Mouse (Mus musculus): ENCODE measurements around the gene Zc2hc1b. TPM values are rescaled to one million over a fixed set of nuclear protein-coding genes. Genes with fewer than 3 reads are reported as not detected.

The Zc2hc1b gene
- polyA plus RNA-seq, 1 experiment from 2014 or later, result not detected

GRCm38 (mm10) chr10:13170739-13171448 lies 6.9 kb downstream of the Zc2hc1b start:
- H3K4me3 ChIP-seq, result no peak overlapping the region
- no peaks in the 10 kb centered on the region for H3K36me3 ChIP-seq
- peak overlapping the region; percentile 18; the same call in 1 of the 2 replicates for H3K27ac ChIP-seq (replicated peaks)
- WGBS, result 38% methylated on average over 12 of the region's 12 CpGs
- H3K27me3 ChIP-seq, result no peaks in the 10 kb centered on the region
- H3K9me3 ChIP-seq, result no peaks in the 10 kb centered on the region
- H3K4me2 ChIP-seq, result no peak overlapping the region
- H3K4me1 ChIP-seq (replicated peaks), result peaks cover 11% of the 10 kb centered on the region
- H3K9ac ChIP-seq, result no peak overlapping the region
- peak; percentile 86 for ATAC-seq (ENCODE audit: low FRiP score, low read depth)

GRCm38 (mm10) chr10:13168461-13168860 lies 9.4 kb downstream of the Zc2hc1b start:
- Histone ChIP-seq H3K27me3 (no peaks in the 10 kb centered on the region), H3K27ac (replicated peaks) (no peak overlapping the region), H3K4me2 (no peak overlapping the region), H3K36me3 (no peaks in the 10 kb centered on the region), H3K4me1 (replicated peaks) (peaks cover 11% of the 10 kb centered on the region), H3K9ac (no peak overlapping the region), H3K9me3 (no peaks in the 10 kb centered on the region), H3K4me3 (no peak overlapping the region)
- no peak for ATAC-seq (ENCODE audit: low FRiP score, low read depth)
- 90% methylated on average over 5 of the region's 5 CpGs for WGBS

- ATAC-seq (ENCODE audit: low FRiP score, low read depth), result no peak
- Histone ChIP-seq H3K4me1 (replicated peaks) (no peaks in the 10 kb centered on the region), H3K9ac (no peak overlapping the region), H3K36me3 (no peaks in the 10 kb centered on the region), H3K27me3 (no peaks in the 10 kb centered on the region), H3K4me3 (no peak overlapping the region), H3K27ac (replicated peaks) (no peak overlapping the region), H3K4me2 (no peak overlapping the region), H3K9me3 (no peaks in the 10 kb centered on the region)
- WGBS, result 89% methylated on average over 4 of the region's 4 CpGs
Measured at GRCm38 (mm10) chr10:13162031-13162430, 15.8 kb downstream of the Zc2hc1b start.

GRCm38 (mm10) chr10:13160913-13161312 lies 16.9 kb downstream of the Zc2hc1b start:
- Histone ChIP-seq H3K27ac (replicated peaks) (no peak overlapping the region), H3K9me3 (no peaks in the 10 kb centered on the region), H3K4me3 (no peak overlapping the region), H3K27me3 (no peaks in the 10 kb centered on the region), H3K9ac (no peak overlapping the region), H3K36me3 (no peaks in the 10 kb centered on the region), H3K4me1 (replicated peaks) (no peaks in the 10 kb centered on the region), H3K4me2 (no peak overlapping the region)
- WGBS, result 92% methylated on average over 4 of the region's 4 CpGs
- ATAC-seq (ENCODE audit: low FRiP score, low read depth), result no peak

GRCm38 (mm10) chr10:13155377-13155776 lies 22.4 kb downstream of the Zc2hc1b start:
- no peak overlapping the region for H3K27ac ChIP-seq (replicated peaks)
- WGBS, result 71% methylated on average over 5 of the region's 5 CpGs
- H3K27me3 ChIP-seq, result no peaks in the 10 kb centered on the region
- H3K36me3 ChIP-seq, result no peaks in the 10 kb centered on the region
- ATAC-seq (ENCODE audit: low FRiP score, low read depth), result no peak
- H3K4me2 ChIP-seq, result no peak overlapping the region
- no peaks in the 10 kb centered on the region for H3K9me3 ChIP-seq
- H3K4me3 ChIP-seq, result no peak overlapping the region
- H3K9ac ChIP-seq, result no peak overlapping the region
- no peaks in the 10 kb centered on the region for H3K4me1 ChIP-seq (replicated peaks)

GRCm38 (mm10) chr10:13152811-13153364 lies 24.9 kb downstream of the Zc2hc1b start:
- no peaks in the 10 kb centered on the region for H3K27me3 ChIP-seq

GRCm38 (mm10) chr10:13151353-13151752 lies 26.5 kb downstream of the Zc2hc1b start:
- no peaks in the 10 kb centered on the region for H3K36me3 ChIP-seq
- H3K27ac ChIP-seq (replicated peaks), result no peak overlapping the region
- H3K4me1 ChIP-seq (replicated peaks), result no peaks in the 10 kb centered on the region
- H3K9me3 ChIP-seq, result no peaks in the 10 kb centered on the region
- H3K4me2 ChIP-seq, result no peak overlapping the region
- no peak overlapping the region for H3K9ac ChIP-seq
- ATAC-seq (ENCODE audit: low FRiP score, low read depth), result peak; percentile 11; the same call in 1 of the 2 replicates
- WGBS, result 70% methylated on average over 5 of the region's 5 CpGs
- no peak overlapping the region for H3K4me3 ChIP-seq
- H3K27me3 ChIP-seq, result no peaks in the 10 kb centered on the region

More at GRCm38 (mm10) chr10:13152811-13153364, 24.9 kb downstream of the Zc2hc1b start:
- no peak overlapping the region for H3K9ac ChIP-seq
- no peak overlapping the region for H3K4me3 ChIP-seq
- ATAC-seq (ENCODE audit: low FRiP score, low read depth), result no peak
- no peaks in the 10 kb centered on the region for H3K4me1 ChIP-seq (replicated peaks)
- 87% methylated on average over 4 of the region's 4 CpGs for WGBS
- H3K9me3 ChIP-seq, result no peaks in the 10 kb centered on the region
- no peaks in the 10 kb centered on the region for H3K36me3 ChIP-seq
- H3K4me2 ChIP-seq, result no peak overlapping the region
- no peak overlapping the region for H3K27ac ChIP-seq (replicated peaks)

- Histone ChIP-seq H3K27me3 (no peaks in the 10 kb centered on the region), H3K4me1 (replicated peaks) (no peaks in the 10 kb centered on the region), H3K9ac (no peak overlapping the region), H3K36me3 (no peaks in the 10 kb centered on the region), H3K27ac (replicated peaks) (no peak overlapping the region), H3K9me3 (no peaks in the 10 kb centered on the region), H3K4me3 (no peak overlapping the region), H3K4me2 (no peak overlapping the region)
- 56% methylated on average over 3 of the region's 3 CpGs for WGBS
- no peak for ATAC-seq (ENCODE audit: low FRiP score, low read depth)
Measured at GRCm38 (mm10) chr10:13150435-13150834, 27.4 kb downstream of the Zc2hc1b start.

- Histone ChIP-seq H3K9ac (no peak overlapping the region), H3K4me1 (replicated peaks) (no peaks in the 10 kb centered on the region), H3K27me3 (no peaks in the 10 kb centered on the region), H3K36me3 (no peaks in the 10 kb centered on the region), H3K4me2 (no peak overlapping the region), H3K27ac (replicated peaks) (no peak overlapping the region), H3K4me3 (no peak overlapping the region), H3K9me3 (no peaks in the 10 kb centered on the region)
- no peak for ATAC-seq (ENCODE audit: low FRiP score, low read depth)
- 81% methylated on average over 2 of the region's 2 CpGs for WGBS
Measured at GRCm38 (mm10) chr10:13140434-13140833, 37.4 kb downstream of the Zc2hc1b start.

GRCm38 (mm10) chr10:13137906-13138305 lies 39.9 kb downstream of the Zc2hc1b start:
- Histone ChIP-seq H3K9ac (no peak overlapping the region), H3K9me3 (no peaks in the 10 kb centered on the region), H3K36me3 (no peaks in the 10 kb centered on the region), H3K4me2 (no peak overlapping the region), H3K27me3 (no peaks in the 10 kb centered on the region), H3K27ac (replicated peaks) (no peak overlapping the region), H3K4me3 (no peak overlapping the region), H3K4me1 (replicated peaks) (no peaks in the 10 kb centered on the region)
- no peak for ATAC-seq (ENCODE audit: low FRiP score, low read depth)
- 85% methylated on average over 6 of the region's 6 CpGs for WGBS

GRCm38 (mm10) chr10:13135751-13136150 lies 42.1 kb downstream of the Zc2hc1b start:
- Histone ChIP-seq H3K27me3 (no peaks in the 10 kb centered on the region), H3K4me2 (no peak overlapping the region), H3K9me3 (no peaks in the 10 kb centered on the region), H3K27ac (replicated peaks) (no peak overlapping the region), H3K36me3 (no peaks in the 10 kb centered on the region), H3K4me1 (replicated peaks) (no peaks in the 10 kb centered on the region), H3K9ac (no peak overlapping the region), H3K4me3 (no peak overlapping the region)
- no peak for ATAC-seq (ENCODE audit: low FRiP score, low read depth)
- WGBS, result 92% methylated on average over 7 of the region's 7 CpGs

- no peaks in the 10 kb centered on the region for H3K4me1 ChIP-seq (replicated peaks)
- no peak overlapping the region for H3K4me2 ChIP-seq
- no peak overlapping the region for H3K27ac ChIP-seq (replicated peaks)
- no peaks in the 10 kb centered on the region for H3K27me3 ChIP-seq
- ATAC-seq (ENCODE audit: low FRiP score, low read depth), result no peak
- H3K4me3 ChIP-seq, result no peak overlapping the region
- H3K36me3 ChIP-seq, result no peaks in the 10 kb centered on the region
- 96% methylated on average over 7 of the region's 7 CpGs for WGBS
- H3K9me3 ChIP-seq, result no peaks in the 10 kb centered on the region
- no peak overlapping the region for H3K9ac ChIP-seq
Measured at GRCm38 (mm10) chr10:13135276-13135675, 42.5 kb downstream of the Zc2hc1b start.
